Mouse (Mus musculus) MEL (cell line): ENCODE measurements around the gene Bpifb3.

Experiments
- POLR2A ChIP-seq, 2 experiments: IDR thresholded peaks; 2 replicates each; pipeline ENCODE4 v1.6.1; 2011 to 2012; ENCODE audit warnings: low read length in 2 of 2, mild to moderate bottlenecking in 2 of 2, control low read depth in 1 of 2, improper control_type of control experiment in 1 of 2, low read depth in 1 of 2, moderate library complexity in 1 of 2; ENCODE audit not compliant: control insufficient read depth in 1 of 2, insufficient read depth in 1 of 2, poor library complexity in 1 of 2
- USF1 ChIP-seq: IDR thresholded peaks from 2 replicates; pipeline ENCODE4 v1.6.1; 2014; ENCODE audit warnings: low read depth, mild to moderate bottlenecking, inconsistent platforms, low read length, improper control_type of control experiment, moderate library complexity

DNA sequence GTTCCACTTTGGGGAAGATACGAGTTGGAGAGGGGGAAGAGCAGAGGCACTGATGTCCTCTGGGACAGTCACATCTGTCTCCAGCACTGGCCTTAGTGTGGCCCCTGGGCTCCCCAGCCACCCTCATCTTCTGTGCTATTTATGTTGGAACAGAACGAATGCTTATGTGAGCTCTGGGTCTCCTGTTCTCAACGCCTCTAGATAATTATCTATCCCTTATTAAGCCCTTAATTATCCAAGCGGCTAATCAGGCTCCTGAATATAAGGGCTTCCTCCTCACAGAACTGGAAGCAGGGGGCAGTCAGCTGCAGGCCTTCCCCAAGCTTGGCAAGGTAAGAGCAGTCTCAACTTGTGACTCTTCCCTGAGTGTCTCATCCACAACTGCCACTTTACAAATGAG, 17.9 kb upstream of the Bpifb3 start, which contains the start of gene Bpifb6:
- TF ChIP-seq POLR2A (IDR thresholded peaks at IDR 0.05; ENCODE audit: control insufficient read depth in 1 of 2, insufficient read depth in 1 of 2, low read depth in 1 of 2, low read length in 2 of 2, poor library complexity in 1 of 2) (no peak), USF1 (no peak)
